Mouse (Mus musculus): ENCODE results near the gene Ppp4r1.

- TF ChIP-seq EP300 (IDR thresholded peaks at IDR 0.05; ENCODE audit: low read depth) (no peak), CTCF (IDR thresholded peaks at IDR 0.05; ENCODE audit: low read depth) (no peak)
These were observed 46.6 kb downstream of the Ppp4r1 start for GRCm38 (mm10) chr17:65828951-65829350.

Data from heart, postnatal 0 days (tissue).